Mouse (Mus musculus) left cerebral cortex, postnatal 14 days (tissue): ENCODE data around the gene Gpr37l1. TPM values are rescaled to one million over a fixed set of nuclear protein-coding genes. Genes with fewer than 3 reads are reported as not detected.
"Not testable (repeated sequence)": the region's sequence is repeated elsewhere in the genome, so short reads cannot be mapped to it uniquely, and the experiment has no call there.

Experiments used
- DNase-seq, 2 experiments: peaks; one replicate each; pipeline ENCODE4 v3.0.0; 2021 to 2022; ENCODE audit warnings: low spot score in 2 of 2, mixed read lengths in 1 of 2
- intact Hi-C: fragments of 180-260 bp; cut with DNase I; formaldehyde crosslinking; loops from one replicate; pipeline ENCODE4 v1.15.1; 2025
- total RNA-seq, 2 experiments: library from RNA; stranded (reverse); gene quantifications; 2 replicates each; pipeline ENCODE4 v1.2.3; 2021

Gene Gpr37l1
- total RNA-seq, 2 experiments from 2014 or later: 148 to 163 TPM

DNA sequence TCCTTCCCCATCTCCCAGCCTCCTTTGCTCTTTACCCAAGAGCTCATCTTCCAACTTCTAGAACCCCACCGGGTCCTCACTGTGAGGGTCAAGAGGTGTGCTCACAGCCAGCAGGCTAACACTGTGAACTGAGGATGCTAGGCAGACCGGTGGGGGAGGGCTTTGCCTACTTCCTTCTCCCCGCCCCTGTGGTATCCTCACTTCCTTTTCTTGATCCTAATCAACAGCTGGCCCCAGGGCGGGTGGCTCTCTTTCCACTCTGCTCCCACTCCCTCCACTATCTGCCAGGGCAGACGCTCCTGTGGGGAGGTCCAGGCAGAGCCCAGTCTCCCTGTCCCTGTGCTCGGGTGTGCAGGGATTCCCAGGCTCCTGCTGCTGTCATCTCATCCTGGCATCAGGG is 36.4 kb downstream of the Gpr37l1 start:
- intact Hi-C loops: no loop called here
- no peak for DNase-seq

DNA sequence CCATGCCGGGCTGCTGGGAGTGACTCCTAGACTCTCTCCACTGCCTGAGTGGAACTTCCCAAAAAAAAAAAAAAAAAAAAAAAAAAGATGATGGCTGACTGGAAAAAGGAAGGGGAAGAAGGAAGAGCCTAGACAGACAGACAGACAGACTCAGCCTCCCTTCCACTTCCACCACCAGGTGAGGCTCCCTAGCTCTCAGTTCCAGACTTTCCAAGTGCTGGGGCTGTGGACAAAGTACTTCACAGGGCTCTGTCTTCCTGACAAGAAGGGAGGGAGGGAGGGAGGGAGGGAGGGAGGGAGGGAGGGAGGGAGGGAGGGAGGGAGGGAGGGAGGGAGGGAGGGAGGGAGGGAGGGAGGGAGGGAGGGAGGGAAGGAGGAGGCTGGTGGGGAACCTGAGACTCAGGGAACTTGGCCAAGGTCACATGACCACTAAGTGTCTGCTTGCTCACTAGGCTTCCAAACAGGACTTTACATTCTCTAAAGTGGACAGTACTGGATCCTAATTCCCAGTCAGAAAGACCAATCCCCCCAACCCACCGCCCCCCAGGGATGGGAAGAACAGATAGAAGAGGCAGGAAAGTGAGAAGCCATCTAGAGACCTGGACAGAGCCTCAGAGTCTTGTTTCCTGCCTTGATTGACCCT is 37.0 kb downstream of the Gpr37l1 start:
- intact Hi-C loops: no loop called here
- DNase-seq: no peak

DNA sequence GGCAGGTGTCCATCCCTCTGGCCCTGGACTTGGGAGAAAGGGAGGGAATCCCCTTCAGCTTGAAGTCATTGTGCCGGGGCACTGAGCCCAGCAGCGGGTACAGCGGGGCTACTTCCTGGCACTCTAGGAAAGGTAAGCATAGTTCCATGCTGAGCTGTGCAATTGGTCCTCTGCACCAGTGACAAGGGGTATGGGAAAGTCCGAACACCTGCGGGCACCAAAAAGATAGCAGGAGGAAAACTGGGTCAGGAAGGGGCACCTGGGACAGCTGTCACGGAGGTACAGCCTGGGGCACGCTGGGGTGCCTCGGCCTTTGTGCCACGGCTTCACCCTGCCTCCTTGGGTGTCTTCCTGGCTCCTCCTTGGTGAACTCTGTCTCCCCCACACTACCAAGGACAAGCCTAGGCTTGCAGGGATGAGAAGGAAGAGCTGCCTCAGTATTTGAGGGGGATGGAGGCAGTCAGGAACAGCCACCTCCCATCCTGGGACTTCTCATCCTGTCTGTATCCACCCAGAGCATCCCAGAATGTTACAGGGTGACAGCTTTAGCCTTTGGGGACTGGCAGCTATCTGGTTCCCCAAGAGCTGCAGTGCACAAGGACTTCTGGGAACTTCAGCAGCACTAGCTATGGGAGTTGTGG is 37.8 kb downstream of the Gpr37l1 start:
- intact Hi-C loops: no loop called here
- no peak for DNase-seq

DNA sequence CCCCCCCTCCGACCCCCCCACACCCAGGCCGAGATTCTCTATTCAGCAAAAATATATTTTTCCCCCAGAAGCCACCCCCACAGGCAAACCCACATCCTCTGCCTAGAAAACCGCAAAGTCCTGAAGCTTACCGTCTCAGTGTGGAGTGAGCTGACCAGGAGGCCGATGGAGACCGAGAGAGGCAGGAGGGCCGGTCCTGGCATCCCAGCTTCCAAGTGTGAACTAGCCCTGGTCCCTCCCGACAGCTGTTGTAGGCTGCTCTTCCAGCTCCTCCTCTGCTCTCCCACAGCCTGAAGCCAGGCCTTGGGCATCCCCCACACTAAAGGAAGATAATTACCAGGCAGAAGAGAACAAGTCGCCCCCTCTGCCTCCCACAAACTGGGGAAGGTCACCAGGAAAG is 38.5 kb downstream of the Gpr37l1 start:
- intact Hi-C loops: no loop called here
- DNase-seq: no peak

DNA sequence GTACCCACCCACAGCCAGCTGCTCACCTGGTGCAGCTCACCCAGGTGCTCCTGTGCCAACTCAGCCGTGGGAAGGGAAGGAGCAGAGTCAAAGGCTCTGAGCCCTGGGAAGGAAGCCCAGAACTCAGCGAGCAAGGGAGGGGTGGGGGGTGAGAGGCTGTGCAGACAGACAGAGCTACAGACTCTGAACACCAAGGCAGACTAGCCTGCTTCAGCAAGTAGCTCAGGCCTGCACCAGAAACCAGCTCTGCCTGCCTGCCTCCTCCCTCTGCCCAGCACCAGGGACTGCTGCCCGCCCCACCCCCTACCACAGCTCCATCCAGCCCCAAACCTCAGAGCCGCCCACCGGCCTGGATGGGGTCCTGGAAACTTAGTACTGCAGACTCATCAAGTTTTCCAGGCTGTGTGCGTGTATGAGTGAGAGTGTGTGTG is 39.5 kb downstream of the Gpr37l1 start:
- intact Hi-C loops: no loop called here
- no peak for DNase-seq

DNA sequence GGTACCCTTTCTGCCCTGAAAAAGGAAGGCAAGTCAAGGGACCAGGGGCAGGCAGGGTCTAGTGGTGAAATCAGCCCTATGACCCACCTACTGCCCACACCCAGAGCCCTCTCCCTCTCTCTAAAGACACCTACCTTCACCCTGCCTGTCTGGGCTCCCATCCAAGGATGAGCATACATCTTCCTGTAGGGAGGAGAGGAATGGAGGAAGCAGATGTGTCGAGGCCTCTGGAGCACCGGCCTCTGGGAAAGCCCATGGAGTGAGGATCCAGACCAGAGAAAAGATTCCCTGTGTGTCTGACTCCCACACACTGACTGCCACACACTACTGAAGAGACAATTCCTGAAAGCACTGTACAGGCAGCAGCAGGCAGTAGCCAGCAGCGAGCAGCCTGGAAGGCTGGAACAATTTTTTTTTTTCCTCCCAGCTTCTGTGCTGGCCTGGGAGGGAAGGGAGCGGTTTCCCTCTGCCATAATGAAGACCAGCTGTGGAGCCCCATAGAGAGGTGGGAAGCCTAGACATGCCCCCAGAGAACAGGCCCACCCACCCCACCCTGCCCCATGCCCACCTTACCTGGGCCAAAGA is 40.9 kb downstream of the Gpr37l1 start:
- intact Hi-C loops: no loop called here

DNA sequence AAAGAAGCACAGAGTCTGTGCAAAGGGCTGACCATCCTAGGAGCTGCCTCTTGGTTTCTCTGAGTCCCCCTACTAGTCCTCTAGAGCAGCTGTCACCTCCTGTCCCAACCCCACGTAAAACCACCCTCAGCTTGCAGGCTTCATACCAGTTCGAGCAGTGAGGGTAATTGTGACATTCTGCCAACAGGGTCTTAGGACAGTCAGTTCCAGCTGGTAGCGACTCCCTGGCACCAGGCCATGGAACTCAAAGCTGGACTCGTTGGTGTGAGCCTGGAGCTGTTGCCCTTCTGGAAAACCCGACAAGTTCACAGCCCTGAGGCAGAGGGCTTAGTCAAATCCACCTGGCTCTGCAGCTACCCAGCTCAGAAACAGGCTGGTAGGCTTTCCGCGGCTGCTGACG is 41.5 kb downstream of the Gpr37l1 start:
- DNase-seq: no peak
- intact Hi-C loops: no loop called here

More for the DNA sequence above, 40.9 kb downstream of the Gpr37l1 start:
- DNase-seq: no peak

DNA sequence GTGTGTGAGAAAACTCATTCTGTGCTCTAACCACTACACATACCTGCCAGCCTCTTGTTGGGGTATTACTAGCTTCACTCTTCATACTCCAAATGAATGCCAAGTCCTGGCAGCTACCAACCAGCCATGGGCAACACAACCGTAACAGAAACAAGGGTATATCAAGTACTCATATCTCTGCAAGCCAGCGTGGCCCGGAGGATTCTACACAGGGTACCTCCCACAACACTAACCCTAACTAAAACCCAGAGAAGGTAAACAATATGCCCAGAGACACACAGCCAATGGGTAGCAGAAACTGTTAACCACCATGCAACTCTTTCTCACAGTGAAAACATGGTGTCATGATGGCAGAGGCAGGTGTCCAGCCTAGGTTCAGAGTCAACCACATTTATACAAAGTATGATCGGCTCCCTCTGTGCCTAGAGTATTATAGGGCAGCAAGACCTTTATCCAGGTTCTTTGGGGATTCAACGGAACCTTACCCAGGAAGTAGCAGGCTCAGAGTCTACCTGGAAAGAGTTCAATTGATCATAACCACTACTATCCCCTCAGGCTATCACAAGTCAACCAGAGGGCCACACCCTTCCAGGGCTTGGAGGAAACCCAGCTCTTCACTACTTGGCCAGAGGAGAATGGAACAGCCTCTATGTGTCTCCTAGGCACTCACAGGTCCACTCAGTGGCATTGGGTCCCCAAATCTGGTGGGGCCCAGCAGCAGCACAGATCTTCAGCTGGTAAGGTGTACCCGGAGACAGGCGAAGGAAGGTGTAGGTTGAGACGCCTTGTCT is 42.7 kb downstream of the Gpr37l1 start:
- intact Hi-C loops: no loop called here
- DNase-seq: no peak

DNA sequence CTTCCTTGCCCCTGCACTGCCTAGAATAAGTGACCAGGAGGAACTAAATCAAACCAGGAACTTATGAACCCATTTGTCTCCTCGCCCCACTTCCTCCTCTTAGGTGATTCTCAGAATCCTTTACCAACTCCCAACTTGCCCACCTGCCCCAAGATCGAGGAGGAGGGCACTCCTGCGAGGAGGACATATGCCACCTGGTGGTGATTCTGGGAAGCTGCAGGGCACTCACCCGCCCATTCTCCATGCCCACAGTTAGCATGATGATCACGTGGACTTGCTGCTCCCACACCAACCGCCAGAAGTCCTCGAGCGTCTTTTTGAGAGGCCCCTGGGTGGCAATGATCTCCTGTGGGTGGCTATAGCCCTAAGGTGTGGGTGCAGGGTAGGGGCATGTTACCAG is 54.8 kb downstream of the Gpr37l1 start:
- intact Hi-C loops: loop anchor here (2.0 kb wide), 1 partner anchor 20 kb away; the partner anchor contains the start of gene Ptpn7
- peak; percentile 49 to 65 for DNase-seq

DNA sequence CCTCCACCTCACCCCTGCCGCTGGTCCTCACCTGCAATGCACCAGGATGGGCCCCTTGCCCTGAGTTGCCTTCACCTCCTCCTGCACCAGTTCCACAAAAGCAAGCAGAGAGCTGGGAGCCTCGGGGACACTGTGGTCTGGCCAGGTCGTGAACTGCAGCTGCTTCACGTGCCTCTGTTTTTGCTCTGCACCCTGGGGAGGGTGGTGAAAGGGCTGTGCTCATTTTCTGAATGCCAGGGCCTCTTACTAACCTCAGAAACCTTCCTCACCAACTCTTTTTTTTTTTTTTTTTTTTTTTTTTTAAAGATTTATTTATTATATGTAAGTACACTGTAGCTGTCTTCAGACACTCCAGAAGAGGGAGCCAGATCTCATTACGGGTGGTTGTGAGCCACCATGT is 56.2 kb downstream of the Gpr37l1 start:
- DNase-seq, intact Hi-C loops: not testable (repeated sequence)

Other genes with a start within 250 kb of the Gpr37l1 start
- gene Ppp1r12b, start 211.7 kb downstream of the Gpr37l1 start, total RNA-seq: 10 to 100 TPM; 77.8 to 81.7 TPM
- gene Ube2t, start 205.1 kb downstream of the Gpr37l1 start, total RNA-seq: 1 to 10 TPM; 2.7 to 3.4 TPM
- 1 to 10 TPM; 2.7 TPM for gene Lgr6, start 62.4 kb downstream of the Gpr37l1 start, total RNA-seq
- under 1 TPM in 1 of 2 experiments, not detected in 1; 0.19 TPM for gene Ptpn7, start 35.0 kb downstream of the Gpr37l1 start, total RNA-seq
- gene Arl8a, start 20.9 kb downstream of the Gpr37l1 start, total RNA-seq: 100 to 1,000 TPM; 329 to 359 TPM
- not detected for gene Elf3, start 90.9 kb upstream of the Gpr37l1 start, total RNA-seq
- gene Rnpep, start 116.4 kb upstream of the Gpr37l1 start, total RNA-seq: 10 to 100 TPM; 53.2 to 54.1 TPM
- 100 to 1,000 TPM; 187 to 189 TPM for gene Timm17a, start 146.1 kb upstream of the Gpr37l1 start, total RNA-seq
- gene Lmod1, start 157.1 kb upstream of the Gpr37l1 start, total RNA-seq: under 1 TPM; 0.34 to 0.72 TPM
- gene Shisa4, start 207.6 kb upstream of the Gpr37l1 start, total RNA-seq: 100 to 1,000 TPM; 159 to 165 TPM